Mouse (Mus musculus): ENCODE results near the gene Naa60.
"Not testable (repeated sequence)": the region's sequence is repeated elsewhere in the genome, so short reads cannot be mapped to it uniquely, and the experiment has no call there.

The Naa60 gene

GRCm38 (mm10) chr16:3872216-3873047 lies at the start of gene Naa60:
TSS of gene Naa60 (plus strand) at chr16:3872375.
- peak; percentile 79 for DNase-seq (ENCODE audit: low read depth)

GRCm38 (mm10) chr16:3828021-3828420 lies 44.2 kb upstream of the Naa60 start:
- DNase-seq (ENCODE audit: low read depth): no peak

DNA sequence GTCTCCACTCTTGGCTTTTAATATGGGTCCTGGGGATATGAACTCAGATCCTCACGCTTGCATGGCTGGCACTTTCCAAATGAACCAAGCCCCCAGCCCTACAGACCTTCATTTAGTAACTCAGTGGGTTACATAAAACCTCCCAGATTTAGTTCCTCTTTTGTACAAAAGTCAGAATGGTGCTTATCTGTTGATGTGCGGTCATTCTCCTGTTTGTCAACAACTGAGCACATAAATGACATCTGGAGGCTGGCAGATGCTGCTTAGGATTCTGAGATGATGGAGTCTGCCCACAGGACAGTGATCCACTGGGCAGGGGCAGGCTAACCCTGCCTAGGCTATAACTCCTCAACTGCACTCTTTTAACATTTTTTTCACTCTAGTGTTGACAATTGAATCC lies 42.4 kb upstream of the Naa60 start:
- no peak for DNase-seq (ENCODE audit: low read depth)

- no peak for DNase-seq (ENCODE audit: low read depth)
Measured at GRCm38 (mm10) chr16:3830588-3831109, 41.5 kb upstream of the Naa60 start, which contains the start of gene Olfr15. TSS of gene Olfr15 (plus strand) at chr16:3830878.

DNA sequence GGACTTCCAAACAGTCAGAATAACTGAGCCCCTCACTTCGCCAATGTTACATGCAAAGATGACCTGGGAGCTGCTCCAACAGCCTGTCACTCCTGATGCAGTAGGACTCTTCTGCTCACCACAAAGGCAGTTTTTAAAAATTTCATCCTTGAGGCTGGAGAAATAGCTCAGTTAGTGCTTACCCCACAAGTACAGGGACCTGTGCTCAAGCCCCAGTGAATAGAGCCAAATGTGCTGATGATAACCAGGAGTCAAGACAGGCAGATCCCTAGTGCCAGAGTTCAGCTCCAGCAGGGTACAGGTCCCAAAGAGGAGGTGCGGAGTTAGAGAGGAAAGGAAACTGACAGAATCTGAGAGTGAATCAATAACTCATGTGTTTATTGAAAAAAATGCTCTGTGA lies 36.7 kb upstream of the Naa60 start:
- DNase-seq (ENCODE audit: low read depth): no peak

- DNase-seq (ENCODE audit: low read depth): no peak
Measured at GRCm38 (mm10) chr16:3839157-3839885, 32.9 kb upstream of the Naa60 start.

GRCm38 (mm10) chr16:3842989-3843388 lies 29.2 kb upstream of the Naa60 start:
- DNase-seq (ENCODE audit: low read depth): no peak

DNA sequence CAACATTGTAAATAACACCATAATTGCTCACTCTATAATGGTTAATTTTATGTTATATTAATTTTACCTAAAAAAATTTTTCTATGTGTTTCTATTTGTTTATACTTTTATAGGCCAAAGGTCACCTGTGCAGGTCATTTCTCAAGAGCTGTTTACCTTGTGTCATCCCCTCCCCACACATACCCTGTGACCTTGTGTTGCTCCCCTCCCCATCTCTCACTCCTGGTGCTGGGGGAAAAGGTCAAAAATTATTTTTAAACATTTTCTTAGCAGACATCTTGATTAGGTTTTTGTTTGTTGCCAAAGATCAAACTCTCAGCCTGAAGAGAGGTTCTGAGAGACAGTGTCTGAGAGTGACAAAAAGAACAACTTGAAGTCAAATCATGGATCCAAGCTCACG lies 28.4 kb upstream of the Naa60 start:
- DNase-seq (ENCODE audit: low read depth): no peak

GRCm38 (mm10) chr16:3846711-3847518 lies 25.3 kb upstream of the Naa60 start, which contains the start of gene Zfp174:
TSS of gene Zfp174 (plus strand) at chr16:3847268.
- DNase-seq (ENCODE audit: low read depth): peak; percentile 91

- DNase-seq (ENCODE audit: low read depth): no peak
Measured at GRCm38 (mm10) chr16:3847871-3848270, 24.3 kb upstream of the Naa60 start.

- DNase-seq (ENCODE audit: low read depth): no peak
Measured at GRCm38 (mm10) chr16:3848416-3848815, 23.8 kb upstream of the Naa60 start.

DNA sequence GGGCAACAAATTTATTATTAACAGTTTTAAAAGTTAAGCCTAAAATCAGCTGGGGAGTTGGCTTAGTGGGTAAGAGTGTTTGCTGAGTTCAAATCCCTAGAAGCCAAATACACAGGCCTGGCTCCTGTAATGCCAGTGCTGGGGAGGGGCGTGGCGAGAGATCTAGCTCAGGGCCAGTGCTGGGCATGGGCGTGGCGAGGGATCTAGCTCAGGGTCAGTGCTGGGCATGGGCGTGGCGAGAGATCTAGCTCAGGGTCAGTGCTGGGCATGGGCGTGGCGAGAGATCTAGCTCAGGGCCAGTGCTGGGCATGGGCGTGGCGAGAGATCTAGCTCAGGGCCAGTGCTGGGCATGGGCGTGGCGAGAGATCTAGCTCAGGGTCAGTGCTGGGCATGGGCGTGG lies 20.9 kb upstream of the Naa60 start:
- not testable (repeated sequence) for DNase-seq (ENCODE audit: low read depth)

GRCm38 (mm10) chr16:3852586-3852985 lies 19.6 kb upstream of the Naa60 start:
- no peak for DNase-seq (ENCODE audit: low read depth)

- no peak for DNase-seq (ENCODE audit: low read depth)
Measured at GRCm38 (mm10) chr16:3854437-3855182, 17.6 kb upstream of the Naa60 start.

DNA sequence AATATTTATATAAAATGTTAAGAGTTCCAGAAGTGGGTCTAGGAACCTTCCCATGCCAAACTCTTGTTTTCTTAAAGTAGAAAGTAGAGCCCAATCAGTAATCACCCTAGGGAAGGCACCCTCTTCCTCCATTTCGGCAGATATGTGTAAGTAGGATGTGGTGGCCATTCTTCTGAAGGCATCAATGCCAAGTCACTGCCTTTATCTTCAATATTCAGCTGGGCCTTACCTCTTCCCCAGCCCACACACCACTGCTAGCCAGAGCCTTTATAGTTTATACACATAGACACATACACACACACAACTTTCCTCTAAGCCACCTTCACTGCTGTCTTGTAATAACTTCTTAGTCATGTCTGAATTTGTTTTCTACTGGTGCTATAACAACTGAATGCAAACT lies 16.4 kb upstream of the Naa60 start:
- DNase-seq (ENCODE audit: low read depth): no peak

GRCm38 (mm10) chr16:3859254-3859653 lies 12.9 kb upstream of the Naa60 start:
- DNase-seq (ENCODE audit: low read depth): no peak

DNA sequence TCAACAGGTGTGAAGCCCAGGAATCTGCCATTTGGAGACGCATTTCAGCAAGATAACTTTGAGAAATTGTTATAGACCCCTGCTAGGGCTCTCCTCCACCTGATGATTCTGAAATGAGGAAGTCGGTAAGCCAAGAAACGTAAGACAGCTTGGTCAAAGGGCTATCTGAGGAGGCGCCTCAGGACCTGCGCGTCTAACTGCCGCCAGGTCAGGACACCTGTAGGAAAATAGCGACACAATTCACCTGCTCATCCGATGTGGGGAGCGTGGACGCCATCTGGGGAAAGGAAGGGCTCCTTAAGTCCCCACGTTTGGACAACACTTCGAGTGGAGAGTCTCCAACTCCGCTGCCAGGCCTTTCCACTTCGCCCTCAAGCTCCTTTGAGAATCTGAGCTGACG lies 360 bp upstream of the Naa60 start:
- DNase-seq (ENCODE audit: low read depth): no peak

DNA sequence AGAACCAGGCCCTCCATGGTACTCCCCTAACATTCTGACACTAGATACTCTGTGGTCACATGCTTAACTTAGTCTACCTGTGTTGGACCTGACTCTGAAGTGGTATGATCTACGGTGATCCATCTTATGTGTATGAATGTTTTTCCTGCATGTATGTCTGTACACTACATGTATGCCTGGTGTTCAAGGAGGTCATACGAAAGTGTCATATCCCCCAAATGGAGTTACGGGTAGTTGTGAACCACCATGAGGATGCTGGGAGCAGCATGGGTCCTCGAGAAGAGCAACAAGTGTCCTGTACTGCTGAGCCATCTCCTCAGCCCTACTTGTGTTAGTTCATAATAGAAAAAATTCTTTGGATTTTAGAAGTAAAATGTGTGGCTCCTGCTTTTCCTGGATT lies 4.2 kb downstream of the Naa60 start:
- DNase-seq (ENCODE audit: low read depth): no peak

GRCm38 (mm10) chr16:3884201-3885064 lies 12.3 kb downstream of the Naa60 start, which contains the start of the genes Zfp597 and Gm20695:
TSS of gene Zfp597 (minus strand) at chr16:3884561.
TSS of gene Gm20695 (plus strand) at chr16:3884648.
- peak; percentile 85 for DNase-seq (ENCODE audit: low read depth)

DNA sequence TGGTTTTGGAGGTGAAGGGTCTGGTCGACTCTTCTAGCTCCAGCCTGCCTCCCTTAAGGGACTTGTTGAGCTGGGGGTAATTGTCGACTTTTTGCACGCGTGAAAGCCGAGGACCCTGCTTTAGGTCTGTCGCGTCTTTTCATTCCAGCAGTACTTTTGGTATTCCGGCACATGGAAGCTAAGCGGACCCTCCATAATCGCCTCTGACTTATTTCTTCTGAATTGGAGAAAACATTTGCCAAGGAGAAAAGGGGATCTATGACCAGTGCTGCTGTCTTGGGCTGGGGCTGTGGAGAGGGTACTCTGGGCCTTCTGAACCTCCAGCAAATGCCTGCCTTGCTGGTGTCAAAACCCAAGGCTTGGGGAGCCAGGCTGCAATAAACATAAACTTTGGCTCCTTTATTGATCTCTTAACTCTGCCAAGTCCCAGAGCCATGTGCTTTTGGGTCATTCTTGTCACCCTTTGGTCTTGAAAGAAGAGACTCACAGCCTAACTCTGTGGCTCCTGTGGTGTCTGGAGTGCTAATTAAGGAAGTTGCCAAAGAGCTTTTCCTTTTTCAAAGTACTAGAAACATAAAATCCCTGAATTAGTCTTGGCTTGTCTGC lies 13.0 kb downstream of the Naa60 start:
- no peak for DNase-seq (ENCODE audit: low read depth)

All from fibroblast of lung, adult 2 months (primary cell).